Mouse (Mus musculus) adrenal gland, postnatal 10 days (tissue): Measurements from ENCODE around the gene Gtf3c2. TPM values are rescaled to one million over a fixed set of nuclear protein-coding genes. Genes with fewer than 3 reads are reported as not detected.

Experiments used
- DNase-seq: peaks from one replicate; pipeline ENCODE4 v3.0.0; 2021; ENCODE audit warnings: mixed read lengths
- total RNA-seq, 2 experiments: library from RNA; stranded (reverse); gene quantifications; 2 replicates each; pipeline ENCODE4 v1.2.3; 2021

The Gtf3c2 gene
- total RNA-seq, 2 experiments from 2014 or later = 46.3 to 64.2 TPM

DNA sequence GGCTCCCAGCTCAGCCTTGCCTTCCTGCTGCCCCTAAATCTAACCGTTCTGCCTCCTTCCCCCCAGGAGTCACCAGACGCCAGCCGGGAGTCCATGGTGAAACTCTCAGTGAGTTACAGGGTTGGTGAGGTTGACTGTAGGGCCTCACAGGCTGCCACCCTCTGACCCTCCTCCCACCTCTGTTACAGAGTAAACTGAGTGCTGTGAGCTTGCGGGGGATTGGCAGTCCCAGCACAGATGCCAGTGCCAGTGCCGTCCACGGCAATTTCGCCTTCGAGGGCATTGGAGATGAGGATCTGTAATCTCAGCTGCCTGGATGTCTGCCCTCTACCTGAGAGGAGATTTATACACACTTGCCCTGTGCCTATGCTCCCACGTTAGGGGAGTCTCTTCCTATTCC, 18.2 kb upstream of the Gtf3c2 start:
- no peak for DNase-seq

DNA sequence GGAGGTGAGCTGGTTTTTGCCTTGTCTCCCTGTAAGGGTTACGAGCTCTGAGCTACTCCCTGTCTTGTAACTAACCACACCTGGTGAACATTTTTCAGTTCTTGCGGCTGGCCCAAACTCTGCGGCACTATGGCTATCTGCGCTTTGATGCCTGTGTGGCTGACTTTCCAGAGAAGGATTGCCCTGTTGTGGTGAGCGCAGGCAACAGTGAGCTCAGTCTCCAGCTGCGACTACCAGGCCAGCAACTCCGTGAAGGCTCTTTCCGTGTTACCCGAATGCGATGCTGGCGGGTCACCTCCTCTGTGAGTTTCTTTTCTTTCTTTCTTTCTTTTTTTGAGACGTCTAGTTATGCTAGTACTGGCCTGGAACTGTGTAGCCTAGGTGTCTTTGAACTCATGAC, 17.1 kb upstream of the Gtf3c2 start:
- DNase-seq = no peak

DNA sequence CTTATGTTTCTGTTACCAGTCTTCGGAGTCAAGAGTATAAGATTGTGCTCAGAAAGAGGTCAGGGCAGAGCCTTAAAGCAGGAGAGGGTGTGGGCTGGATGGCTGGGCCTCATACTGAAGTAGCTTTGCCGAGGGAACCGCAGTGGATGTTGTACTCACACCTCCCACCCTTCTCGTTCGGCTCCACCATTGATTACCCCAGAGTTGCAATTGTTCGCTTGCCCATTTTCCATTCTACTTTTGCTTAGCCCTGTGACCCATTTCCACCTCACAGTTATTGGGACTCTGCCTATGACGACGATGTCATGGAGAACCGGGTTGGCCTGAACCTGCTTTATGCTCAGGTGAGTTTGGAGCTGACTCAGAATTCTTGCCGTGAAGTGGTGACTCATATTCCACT, 16.3 kb upstream of the Gtf3c2 start:
- no peak for DNase-seq

DNA sequence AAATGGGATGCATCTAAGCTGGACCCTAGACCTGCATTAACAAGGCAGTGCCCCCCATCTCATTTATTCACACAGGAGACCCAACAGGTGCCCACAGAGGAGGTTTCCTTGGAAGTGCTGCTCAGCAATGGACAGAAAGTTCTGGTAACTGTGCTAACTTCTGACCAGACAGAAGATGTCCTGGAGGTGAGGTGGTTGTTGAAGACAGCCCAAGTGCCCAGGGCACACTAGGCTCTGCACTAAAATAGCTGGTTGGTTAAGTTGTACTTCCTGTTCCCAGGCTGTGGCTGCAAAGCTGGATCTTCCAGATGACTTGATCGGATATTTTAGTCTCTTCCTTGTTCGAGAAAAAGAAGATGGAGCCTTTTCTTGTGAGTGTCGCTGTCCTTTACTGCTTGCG, 15.7 kb upstream of the Gtf3c2 start:
- no peak for DNase-seq

DNA sequence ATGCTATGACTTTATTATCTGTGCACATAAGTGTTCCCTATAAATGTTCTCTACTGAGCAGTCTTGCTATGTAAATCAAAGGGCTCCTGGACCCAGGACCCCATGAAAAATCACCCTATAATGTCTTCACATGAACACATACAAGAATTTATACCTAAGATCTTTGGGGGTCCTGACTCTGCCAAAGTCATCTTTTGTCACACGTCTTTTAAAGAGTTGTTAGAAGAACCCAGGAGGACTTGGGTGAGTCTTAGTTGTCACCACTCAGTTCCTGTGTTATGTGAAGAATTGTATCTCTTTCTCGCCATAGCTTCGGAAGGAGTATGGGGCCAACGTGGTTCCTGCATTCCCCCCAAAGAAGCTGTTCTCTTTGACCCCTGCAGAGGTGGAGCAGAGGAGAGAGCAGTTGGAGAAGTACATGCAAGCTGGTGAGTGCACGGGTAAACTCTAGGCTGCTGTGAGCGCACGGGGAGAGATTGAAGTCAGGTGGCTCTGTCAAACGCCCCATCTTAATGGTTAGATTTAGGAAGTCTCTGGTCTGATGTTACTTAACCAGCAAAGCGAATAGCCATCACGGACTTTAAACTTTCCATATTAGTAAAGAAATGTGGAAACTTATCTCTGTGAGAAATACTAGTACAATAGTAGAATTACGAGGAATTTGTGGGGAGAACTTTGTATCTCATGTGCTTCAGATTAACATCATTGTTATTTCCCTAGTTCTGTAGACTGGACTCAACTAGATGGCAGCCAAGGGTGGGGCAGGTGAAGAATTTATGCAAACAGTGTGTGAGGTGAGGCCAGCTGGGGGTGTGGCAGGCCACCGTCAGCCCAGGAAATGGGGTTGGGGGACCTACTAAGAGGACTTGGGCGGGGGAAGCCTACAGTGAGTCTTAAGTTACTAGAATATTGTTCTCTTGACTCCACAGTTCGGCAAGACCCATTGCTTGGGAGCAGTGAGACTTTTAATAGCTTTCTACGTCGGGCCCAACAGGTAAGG, 14.8 kb upstream of the Gtf3c2 start:
- DNase-seq = no peak

DNA sequence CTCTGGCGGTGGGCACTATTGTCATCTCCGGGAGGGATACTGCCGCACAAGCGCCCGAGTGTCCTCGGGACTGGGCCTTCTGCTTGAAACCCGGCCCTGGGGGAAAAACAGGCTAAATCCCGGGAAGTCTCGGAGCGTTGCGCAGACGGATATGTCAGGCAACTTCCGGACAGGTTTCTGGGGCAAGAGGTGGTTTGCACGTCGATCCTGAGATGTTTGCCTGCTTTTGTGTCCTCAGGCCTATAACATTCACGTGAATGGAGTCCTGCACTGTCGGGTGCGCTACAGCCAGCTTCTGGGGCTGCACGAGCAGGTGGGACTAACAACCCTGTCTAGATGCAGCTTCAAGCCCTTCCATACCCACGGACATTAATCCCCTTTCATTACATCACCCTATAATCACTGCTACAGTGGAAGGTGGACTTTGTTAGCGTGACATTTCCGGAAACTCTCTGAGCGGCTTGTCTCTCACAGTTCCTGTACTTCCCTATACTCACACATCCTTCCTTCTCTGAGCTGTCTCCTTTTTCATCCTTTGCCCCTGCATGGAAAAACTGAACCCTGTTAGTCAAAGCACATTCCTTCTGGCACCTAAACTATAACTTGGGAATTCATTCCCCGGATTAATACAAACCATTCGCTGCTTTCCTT, 13.8 kb upstream of the Gtf3c2 start:
- no peak for DNase-seq

DNA sequence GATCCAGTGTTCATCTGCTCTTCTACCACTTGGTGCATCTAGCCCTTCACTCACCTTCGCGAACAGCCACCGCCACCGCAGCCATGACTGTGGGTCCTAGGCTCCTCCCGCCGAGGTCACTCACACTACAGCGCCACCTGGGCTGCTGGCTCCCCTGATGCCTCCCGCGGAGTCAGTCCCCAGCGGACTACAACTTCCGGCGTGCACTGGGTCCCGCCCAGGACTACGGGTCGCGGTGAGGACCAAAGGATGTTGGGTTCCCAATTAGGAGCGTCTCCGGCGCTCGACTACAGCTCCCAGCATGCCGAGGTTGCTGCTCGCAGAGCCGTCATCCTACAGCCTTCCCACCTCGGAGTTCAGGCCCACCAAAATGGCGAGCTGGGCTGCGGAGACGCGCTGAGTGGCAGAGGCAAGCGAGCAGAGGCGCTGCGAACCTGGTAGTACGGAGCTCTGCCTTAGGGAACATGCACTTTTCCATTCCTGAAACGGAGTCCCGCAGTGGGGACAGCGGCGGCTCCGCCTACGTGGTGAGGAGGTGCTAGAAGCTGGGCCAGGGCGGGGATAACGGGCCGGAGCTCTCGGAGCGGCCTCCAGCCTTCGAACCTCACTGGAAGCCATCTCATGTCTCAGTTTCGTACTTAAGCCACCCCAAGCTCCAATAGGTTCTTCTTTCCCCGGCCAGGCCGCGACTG, 13.1 kb upstream of the Gtf3c2 start, which contains the start of the genes Snx17 and Eif2b4:
Gene Snx17, plus strand, starts transcription at position 289 of the 692 bp plus-strand sequence.
Gene Eif2b4, minus strand, starts transcription at position 492 of the 692 bp plus-strand sequence.
- peak; percentile 100 for DNase-seq

DNA sequence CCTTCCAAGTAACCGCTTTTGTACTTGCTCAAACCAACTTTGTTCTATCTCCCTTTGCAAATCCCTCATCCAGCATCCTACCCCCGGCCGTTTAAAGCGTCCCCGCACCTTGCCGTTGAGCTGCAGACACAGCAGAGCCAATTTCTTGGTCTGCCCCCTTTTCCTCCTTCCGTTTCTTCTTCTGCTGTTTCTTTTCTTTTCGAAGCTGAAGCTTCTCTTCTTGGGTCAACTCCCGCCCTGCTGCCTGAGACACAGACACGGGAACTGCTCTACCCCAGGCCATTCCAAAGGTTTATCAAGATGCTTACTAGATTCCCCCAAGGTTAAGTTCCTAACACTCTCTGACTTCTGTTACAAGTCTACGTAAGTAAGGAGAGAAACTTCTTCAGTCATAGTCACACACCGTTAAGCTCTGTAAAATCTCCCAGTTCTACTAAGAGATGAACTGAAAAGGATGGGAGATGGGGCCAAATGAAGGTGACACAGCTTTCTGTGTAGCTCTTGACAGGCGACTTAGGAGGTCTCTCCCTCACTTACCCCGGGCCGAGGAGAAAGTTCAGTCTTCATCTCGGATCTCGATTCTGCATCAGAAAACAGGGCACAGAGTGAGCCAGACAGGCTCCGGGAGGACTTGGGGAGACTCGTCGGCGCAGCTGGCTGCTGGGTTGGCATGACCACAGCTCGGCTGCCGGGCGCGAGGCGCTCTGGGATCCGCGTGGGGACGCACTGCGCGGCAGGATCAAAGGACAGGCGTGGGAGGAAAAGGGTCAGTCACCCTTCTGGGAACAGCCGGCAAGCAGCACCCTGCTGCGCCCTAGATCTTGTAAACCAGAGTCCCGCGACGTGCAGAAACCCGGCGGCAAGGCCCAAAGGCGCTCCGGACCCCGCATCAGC, 12.3 kb upstream of the Gtf3c2 start:
- peak; percentile 85 for DNase-seq

DNA sequence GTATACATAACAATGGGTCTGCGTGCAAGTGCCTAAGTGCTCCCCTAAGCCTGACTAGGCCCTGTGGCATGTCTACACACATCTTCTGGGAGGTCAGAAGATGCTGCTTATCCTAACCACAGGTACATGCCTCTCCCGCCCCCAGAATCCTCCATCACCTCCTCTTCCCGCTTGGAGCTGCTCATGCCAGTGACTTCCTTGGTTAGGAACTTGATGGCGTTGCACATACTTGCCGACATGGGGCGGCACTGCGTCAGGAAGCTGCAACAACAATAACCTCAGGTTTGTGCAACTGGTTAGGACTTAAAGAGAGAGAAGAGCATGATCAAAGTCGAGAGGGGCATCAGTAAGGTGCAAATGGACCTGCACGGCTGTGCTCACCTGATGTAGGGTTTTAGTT, 10.3 kb upstream of the Gtf3c2 start:
- no peak for DNase-seq

DNA sequence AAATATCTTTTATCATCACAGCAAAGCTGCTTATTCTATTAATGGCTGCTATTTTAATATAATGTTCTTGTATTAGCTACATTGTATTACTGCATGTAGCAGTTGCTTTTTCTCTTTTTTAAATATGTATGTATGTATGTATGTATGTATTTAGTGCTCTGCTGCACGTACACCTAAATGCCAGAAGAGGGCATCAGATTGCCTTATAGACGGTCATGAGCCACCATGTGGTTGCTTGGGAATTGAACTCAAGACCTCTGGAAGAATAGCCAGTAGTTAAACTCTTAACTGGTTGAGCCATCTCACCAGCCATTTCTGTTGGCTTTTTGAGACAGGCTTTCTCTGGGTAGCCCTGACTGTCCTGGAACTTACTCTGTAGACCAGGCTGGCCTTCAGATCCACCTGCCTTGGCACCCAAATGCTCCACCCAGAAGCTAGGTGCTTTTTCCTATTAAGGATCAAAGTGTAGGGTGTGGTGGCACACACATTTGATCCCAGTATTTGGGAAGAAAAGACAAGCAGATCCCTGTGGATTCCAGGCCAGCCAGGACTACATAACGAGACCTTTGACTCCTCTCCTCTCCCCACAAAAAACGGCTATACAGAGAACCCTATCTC, 8.4 kb upstream of the Gtf3c2 start:
- no peak for DNase-seq

DNA sequence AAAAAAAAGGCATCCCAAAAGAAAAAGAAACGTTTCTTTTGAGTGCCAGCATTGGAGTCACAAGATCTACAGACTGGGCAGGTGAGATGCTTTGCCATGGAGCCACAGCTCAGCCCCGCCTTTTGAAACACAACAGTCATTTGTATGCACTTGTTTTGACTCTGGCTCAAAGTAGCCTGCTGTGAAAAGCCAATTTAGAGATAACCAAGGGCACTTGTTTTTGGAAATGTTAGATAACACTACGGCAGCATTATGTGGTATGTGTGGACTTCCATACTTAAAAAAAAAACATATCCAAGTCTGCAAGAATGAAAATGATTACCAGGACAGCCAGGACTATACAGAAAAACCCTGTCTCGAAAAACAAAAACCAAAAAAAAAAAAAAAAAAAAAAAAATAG, 3.7 kb upstream of the Gtf3c2 start:
- DNase-seq = no peak

DNA sequence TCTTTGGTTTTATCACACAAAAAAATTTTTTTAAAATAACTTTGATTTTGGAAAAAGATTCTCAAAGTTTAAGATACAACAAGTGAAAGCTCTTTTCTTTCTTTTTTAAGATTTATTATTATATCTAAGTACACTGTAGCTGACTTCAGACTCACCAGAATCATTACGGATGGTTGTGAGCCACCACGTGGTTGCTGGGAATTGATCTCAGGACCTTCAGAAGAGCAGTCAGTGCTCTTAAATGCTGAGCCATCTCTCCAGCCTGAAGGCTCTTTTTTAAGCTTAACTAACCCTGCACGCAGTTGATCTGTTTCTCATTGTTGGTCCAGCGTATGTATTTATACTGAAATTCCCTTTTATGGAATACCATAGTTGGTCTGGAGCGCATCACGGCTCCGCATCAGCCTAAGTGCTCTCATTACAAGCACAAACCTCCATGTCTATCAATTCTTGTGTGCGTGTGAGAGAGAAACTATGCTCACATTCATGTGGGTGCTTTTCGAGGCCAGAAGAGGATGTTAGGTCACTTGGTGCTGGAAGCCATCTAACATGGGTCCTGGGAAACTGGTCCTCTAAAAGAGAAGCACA, 1.3 kb upstream of the Gtf3c2 start:
- no peak for DNase-seq

DNA sequence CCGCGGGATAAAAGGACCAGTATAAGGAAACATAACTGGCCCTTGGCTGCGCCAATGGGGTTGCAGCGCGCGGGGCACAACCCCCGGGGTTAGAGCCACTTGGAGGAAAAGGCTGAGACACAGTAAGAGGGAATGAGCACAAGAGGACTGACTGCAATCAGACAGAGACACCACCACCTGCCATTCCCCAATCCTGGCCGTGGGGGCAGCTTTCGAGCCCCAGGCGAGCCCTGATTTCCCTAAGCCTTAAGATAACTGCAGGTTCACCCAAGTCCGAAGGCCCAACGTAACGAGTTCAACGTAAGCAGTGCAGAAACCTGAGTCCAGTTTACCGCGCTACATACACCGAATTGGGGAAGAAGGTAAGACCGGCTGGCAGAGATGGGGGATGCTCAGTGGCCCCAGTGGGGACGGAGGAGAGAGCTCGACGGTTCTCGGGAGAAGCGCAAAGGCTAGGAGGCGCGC, 611 bp downstream of the Gtf3c2 start:
- peak; percentile 53 for DNase-seq

DNA sequence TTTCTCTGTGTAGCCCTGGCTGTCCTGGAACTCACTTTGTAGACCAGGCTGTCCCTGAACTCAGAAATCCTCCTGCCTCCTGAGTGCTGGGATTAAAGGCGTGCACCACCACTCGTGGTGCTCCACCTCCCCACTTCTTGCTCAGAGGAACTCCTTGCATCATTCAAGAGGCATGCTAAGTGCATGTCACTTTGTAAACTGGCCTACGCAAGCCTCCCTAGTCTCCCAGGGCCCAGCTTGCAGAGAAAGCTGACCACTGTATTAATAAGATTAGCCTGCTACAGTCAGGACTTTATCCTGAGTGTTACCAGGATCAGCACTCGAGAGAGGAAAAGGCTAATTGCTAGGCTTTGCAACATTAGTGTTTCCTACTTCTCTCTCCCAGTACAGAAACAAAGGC, 11.3 kb downstream of the Gtf3c2 start:
- DNase-seq = no peak

DNA sequence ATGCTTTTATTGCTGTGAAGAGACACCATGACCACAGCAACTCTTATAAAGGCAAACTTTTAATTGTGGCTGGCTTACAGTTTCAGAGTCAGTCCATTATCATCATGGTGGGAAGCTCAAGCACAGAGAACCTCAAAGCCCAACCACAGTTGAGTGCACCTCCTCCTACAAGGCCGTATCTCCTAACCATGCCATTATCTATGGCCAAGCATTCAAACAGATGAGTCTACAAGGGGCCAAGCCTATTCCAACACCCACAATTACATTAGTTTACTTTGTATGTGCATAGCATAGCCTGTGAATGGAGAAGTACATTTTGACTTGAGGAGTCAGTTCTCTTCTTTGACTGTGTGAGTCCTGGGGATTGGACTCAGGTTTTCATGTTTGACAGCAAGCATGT, 15.1 kb downstream of the Gtf3c2 start:
- no peak for DNase-seq

DNA sequence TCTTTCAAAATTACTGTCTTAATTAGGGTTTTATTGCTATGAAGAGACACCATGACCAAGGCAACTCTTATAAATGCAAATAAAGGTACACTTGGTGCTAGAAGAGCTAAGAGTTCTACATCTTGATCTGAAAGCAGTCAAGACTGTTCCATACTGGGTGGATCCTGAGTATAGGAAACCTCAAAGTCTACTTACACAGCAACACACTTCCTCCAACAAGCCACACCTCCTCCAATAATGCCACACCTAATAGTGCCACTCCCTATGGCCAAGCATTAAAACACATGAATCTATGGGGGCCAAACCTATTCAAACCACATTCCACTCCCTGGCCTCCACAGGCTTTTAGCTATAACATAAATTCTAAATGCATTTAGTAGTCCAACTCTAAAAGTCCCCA, 17.5 kb downstream of the Gtf3c2 start:
- DNase-seq = no peak

DNA sequence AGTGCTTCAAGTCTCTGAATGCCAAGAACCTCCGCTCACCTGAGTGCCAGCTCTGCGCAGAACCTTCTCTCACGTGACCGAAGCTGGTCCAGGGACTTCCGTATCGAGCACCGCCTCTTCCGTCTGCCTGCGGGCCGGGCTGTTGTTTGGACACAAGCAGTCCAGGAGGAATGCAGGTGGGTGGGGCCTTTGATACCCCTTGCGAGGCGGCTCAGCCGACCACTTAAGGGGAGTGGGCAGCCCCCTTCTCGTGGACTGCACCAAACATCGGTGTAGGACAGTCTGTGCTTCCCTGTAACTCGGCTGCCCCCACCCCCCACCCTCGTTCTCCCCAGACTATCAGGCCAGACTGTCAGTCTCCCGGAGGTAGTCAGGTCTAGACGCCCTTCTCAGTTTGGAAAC, 25.8 kb downstream of the Gtf3c2 start, which contains the start of gene Mpv17:
Gene Mpv17, minus strand, starts transcription at position 100 of the 402 bp plus-strand sequence.
- DNase-seq = peak; percentile 87

DNA sequence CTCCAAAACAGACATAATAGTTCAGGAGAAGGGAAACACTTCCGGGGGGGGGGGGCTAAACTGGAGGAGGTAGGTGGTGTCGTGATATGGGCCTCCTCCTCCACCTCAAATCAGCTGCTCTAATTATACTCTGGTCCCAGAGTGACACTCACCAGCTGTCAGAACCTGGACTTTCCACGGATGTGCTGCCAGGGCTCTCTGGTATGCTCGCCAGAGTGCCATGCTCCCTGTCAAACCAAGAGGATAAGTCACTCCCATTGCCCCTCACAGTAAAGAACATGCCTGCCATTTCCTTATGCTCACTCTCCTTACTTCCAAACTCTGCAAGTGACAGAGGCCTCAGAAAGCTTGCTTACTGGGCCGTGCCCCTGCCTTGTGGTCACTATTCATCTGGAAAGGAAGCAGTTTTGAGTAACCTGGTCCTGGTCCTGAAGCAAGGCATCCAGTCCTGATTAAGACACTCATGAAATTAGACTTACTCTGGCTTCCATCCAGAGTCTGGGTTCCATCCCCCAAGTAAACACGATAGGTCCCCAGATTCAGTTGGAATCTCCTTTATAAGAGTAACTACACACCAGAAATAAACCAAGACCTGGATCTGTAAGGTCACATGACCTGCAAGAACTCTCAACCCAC, 26.3 kb downstream of the Gtf3c2 start:
- no peak for DNase-seq

DNA sequence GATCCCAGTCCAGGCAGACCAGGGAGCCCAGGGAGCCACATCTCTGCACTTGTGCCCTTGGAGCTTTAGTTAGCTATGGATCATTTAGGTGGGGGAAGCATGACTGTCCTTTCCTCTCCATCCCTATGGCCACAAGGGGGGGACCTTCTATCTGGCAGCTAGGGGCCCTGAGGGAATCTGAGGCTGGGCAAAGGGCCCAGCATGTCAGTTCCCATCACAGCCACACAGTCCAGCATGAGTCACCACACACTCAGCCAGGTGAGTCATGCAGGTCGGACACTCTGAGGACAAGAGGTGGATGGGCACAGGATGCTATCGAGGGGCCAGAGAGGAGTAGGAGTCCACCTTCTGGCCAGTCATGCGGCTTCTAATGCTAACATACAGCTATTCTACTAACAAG, 28.2 kb downstream of the Gtf3c2 start:
- DNase-seq = peak; percentile 49

DNA sequence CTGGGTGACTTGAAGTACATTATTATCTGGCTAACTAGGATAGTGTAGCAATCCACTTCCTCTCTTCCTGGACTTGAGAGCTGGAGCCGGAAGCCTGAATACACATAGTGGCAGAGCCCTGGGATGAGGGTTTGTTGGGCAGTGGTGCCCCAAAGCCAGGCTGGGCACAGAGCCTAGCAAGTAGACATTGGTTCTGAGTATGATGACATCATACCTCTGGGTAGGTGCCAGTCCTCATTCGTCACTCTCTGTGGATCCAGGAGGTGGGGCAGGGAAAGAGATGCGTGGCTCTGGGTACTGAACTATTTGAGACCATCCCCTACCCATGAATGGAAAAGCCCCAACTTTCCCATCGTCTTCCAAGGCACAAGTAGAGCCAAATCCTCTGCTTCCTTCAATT, 30.2 kb downstream of the Gtf3c2 start:
- DNase-seq = peak; percentile 42
